Mouse (Mus musculus) ovary, adult 10 weeks (tissue): ENCODE data around the gene Rad51d. TPM values are rescaled to one million over a fixed set of nuclear protein-coding genes. Genes with fewer than 3 reads are reported as not detected.

Experiments used
- polyA plus RNA-seq: library from polyadenylated mRNA; stranded (reverse); fragments of 350-450 nt; fragmentation: Illumina TruSeq; extraction: RNeasy Lipid Tissue Mini Kit (QIAGEN cat#74804); gene quantifications from one replicate; pipeline ENCODE4 v1.2.3, GENCODE M21; 2014

The Rad51d gene
- 9.7 TPM for polyA plus RNA-seq

DNA sequence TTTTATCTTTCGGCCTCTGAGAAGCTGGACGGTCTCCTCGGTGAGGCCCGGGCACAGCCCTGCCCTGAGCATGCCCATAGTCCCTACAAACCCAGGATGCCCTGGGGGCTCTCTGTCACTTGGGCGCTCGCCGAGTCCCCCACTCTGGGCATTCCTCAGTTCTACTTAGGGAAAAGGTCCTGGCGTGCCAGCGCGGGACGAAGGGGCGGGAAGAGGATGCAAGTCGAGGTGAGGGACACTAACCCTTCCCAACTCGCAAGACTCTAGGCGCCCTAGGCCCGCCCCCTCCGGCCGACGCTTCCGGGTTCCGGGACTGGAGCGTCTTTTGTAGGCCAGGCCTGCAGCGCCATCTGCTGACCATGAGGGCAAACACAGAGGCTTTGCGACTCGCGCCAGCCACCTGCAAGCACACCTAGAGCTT, at the start of gene Rad51d:
Gene Rad51d, minus strand, starts transcription at position 273 of the 421 bp plus-strand sequence.

DNA sequence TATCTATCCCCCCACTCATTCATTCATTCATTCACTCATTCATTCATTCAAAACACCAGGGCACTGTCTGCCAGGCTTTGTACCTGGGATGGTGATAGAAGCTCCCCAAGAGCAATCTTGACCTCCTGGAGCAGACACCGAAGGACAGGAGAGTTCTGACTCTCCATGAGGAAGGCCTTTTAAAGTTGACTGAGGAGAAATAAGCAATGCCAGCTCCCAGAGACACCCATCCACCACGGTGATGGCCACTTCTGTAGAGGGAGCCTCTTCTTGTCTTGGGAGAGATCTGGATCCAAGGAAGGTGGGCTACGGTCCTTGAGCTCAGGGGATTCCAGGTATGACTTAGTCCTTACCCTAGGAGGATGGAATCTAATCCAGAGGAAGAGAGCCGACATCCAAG, 19.8 kb upstream of the Rad51d start, which contains the start of gene Unc45b:
Gene Unc45b, plus strand, starts transcription at position 301 of the 400 bp plus-strand sequence.

DNA sequence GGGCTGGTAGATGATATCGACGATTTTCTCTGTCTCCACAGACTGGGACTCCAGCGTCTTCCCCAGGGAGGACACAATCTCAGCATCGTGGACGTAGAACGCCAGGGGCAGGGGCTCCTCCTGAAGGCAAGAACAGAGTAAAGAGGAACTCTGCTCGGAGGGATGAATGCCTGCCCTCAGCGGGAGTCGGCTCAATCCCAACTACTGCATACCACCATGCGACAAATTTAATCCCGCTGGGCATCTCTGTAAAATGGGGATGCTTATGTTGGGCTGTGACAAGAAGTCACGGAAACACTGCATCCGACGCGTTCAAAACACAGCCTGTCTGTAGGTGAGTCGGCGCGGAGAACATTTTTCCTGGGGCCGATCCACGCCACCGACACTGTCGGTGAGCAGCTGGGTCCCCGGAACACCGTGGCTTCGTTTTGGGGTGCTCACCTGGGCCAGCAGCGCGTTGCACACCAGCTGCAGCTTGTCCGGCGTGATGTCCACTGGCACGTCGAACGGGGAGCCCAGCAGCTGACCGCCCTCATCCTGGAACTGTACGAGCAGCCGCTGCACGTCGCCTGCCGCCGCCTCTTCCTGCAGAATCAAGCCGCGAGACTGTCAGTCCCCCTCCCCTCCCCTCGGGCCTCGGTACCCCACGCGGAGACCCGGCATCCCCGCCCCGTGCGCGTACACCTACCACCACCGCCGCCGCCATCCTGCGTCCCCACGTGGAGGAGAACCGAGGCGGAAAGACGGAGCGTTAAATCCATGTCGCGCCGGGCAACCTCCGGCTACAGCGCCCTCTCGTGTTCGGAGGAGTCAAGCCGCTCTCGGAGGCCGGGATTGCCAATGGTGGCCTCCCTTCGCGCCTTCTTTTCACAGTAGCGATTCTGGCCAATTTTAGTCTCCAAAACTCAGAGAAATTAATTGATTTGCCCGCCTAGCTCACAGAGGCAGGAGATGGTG, 17.5 kb upstream of the Rad51d start, which contains the start of gene Nle1:
Gene Nle1, minus strand, starts transcription at position 761 of the 957 bp plus-strand sequence.

DNA sequence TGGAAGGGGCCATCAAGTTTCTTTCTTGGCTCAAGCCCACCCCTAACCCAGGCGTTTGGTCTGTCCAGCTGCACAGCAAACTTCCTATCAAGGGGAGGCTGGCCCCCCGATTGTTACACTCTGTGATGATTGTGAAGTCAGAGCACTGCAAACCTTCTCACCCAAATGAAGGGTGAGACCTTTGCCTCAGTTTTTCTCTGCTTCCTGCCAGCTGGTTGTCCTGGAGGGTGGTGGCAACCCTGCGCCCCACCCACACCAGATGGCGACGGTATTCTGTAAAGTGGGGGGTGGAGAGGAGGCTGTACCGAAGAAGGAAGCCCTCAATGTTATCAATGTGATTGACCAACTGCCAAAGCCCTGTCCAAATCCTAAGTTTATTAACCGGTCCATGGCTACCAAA, 1.5 kb upstream of the Rad51d start, which contains the start of gene Fndc8:
Gene Fndc8, plus strand, starts transcription at position 189 of the 400 bp plus-strand sequence.

DNA sequence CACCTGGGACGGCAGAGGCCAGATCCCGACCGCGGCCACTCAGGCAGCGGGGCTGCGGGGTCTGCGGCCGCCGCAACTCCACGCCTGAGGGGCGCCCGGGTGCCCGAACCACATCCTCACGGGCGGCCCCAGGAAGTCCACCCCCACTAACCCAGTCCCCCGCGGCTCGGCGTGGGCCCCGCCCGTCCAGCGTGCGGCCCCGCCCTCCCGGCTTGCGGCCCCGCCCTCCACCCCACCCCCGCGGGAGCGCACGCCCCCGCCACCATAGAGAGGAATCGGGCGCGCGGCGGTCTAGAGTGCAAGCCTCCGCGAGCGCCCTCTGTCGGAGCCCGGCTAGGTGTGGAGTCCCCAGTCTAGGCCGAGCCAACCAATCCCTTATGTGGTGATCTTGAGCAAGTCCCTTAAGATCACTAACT, 19.4 kb downstream of the Rad51d start, which contains the start of gene Rffl:
Gene Rffl, minus strand, starts transcription at position 180 of the 416 bp plus-strand sequence.

Other genes with a start within 250 kb of the Rad51d start
- not detected for gene Cct6b, start 126.3 kb downstream of the Rad51d start, polyA plus RNA-seq
- gene Zfp830, start 126.3 kb downstream of the Rad51d start, polyA plus RNA-seq, result 25.3 TPM
- 37.7 TPM for gene Lig3, start 109.5 kb downstream of the Rad51d start, polyA plus RNA-seq
- gene Rffl, start 19.4 kb downstream of the Rad51d start, polyA plus RNA-seq, result 10.5 TPM
- not detected for gene Fndc8, start 1.5 kb upstream of the Rad51d start, polyA plus RNA-seq
- gene Nle1, start 17.8 kb upstream of the Rad51d start, polyA plus RNA-seq, result 4.3 TPM
- 2.1 TPM for gene Unc45b, start 19.9 kb upstream of the Rad51d start, polyA plus RNA-seq
- gene Slfn5, start 60.7 kb upstream of the Rad51d start, polyA plus RNA-seq, result 20.1 TPM
- gene Slfn9, start 101.2 kb upstream of the Rad51d start, polyA plus RNA-seq, result 39.7 TPM
- gene Slfn8, start 130.2 kb upstream of the Rad51d start, polyA plus RNA-seq, result 9.2 TPM
- 8.7 TPM for gene Slfn2, start 174.5 kb upstream of the Rad51d start, polyA plus RNA-seq
- gene Slfn1, start 226.2 kb upstream of the Rad51d start, polyA plus RNA-seq, result 0.40 TPM